Mouse (Mus musculus) cerebellum, postnatal 36 days (tissue): ENCODE results near the gene Higd1c.
"Not testable (repeated sequence)": the region's sequence is repeated elsewhere in the genome, so short reads cannot be mapped to it uniquely, and the experiment has no call there.

Source experiments
- DNase-seq, 2 experiments: peaks; one replicate each; pipeline ENCODE4 v3.0.0; 2021 to 2022; ENCODE audit warnings: mixed read lengths in 2 of 2

The Higd1c gene

GRCm38 (mm10) chr15:100364242-100364641 lies at the start of gene Higd1c:
Gene Higd1c, plus strand, starts transcription at chr15:100364542.
- no peak for DNase-seq

- DNase-seq = not testable (repeated sequence)
These were observed 46.2 kb upstream of the Higd1c start for GRCm38 (mm10) chr15:100318014-100318671.

DNA sequence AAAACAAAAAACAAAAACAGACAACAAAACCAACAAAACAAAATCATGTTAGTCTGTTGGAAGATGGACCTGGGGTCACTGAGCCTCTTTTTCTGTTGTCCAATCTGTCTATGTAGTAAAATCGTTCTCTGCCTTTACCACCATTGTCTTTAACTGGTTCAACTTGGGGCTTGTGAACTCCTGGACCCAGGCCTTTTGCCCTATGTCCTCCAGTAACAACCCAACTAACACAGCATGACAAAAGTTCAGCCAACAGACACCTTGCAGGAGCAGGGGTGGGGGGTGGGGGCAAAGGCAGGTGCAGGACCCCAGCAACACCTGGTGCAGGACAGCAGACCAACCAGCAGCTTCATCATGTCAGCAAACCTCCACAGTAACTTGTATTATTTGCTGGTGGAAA lies 44.5 kb upstream of the Higd1c start:
- no peak for DNase-seq

DNA sequence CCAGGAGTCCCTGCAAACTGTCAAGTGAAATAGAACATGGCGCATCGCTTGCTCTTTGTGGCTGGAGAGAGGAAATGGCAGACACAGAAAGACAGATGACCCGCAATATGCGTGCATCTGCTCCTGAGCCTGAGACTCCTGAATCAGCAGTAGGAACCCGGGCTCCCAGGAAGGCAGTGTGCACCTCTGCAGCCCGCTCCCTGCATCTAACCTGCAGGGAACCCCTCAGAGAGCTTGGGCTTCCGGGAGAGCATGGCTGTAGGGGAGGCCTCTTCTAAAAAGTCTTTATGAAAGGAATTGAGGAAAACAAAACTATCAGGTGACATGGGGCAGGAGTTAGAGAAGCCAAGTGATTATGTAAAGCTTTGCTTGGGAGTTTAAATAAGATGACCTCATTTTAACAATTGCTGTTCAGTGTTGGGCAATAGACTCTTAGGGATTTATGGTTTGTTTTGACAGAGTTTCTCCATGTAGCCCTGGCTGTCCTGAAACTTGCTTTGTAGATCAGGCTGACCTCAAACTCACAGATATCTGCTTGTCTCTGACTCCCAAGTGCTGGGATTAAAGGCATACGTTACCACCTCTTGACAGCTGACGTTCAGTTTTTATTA lies 43.9 kb upstream of the Higd1c start:
- DNase-seq = no peak

- DNase-seq = peak; percentile 68 to 75
These were observed 43.2 kb upstream of the Higd1c start for GRCm38 (mm10) chr15:100321134-100321533.

GRCm38 (mm10) chr15:100324021-100324591 lies 40.2 kb upstream of the Higd1c start:
- DNase-seq = no peak

GRCm38 (mm10) chr15:100325235-100325634 lies 39.1 kb upstream of the Higd1c start:
- DNase-seq = no peak

- not testable (repeated sequence) for DNase-seq
These were observed 36.3 kb upstream of the Higd1c start for GRCm38 (mm10) chr15:100328089-100328488.

GRCm38 (mm10) chr15:100329336-100329735 lies 35.0 kb upstream of the Higd1c start:
- DNase-seq = not testable (repeated sequence)

DNA sequence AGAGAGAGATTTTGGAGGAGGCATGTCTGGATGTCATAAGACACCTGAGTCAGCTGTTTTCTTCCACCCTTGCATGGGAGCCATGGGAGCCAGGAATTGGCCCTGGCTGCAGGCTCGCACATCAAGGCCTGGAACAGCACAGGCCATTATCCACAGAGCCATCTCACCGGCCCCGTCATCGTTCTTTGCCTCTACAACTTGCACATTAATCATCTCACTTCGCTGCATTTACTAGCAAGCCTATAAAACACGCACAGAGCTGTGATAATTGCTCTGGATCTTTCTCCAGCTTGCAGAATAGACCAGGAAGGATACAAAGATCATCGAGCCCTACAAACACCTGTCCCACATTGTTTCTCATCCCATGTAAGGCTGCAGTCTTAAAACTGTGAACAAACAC lies 33.6 kb upstream of the Higd1c start:
- DNase-seq = no peak

GRCm38 (mm10) chr15:100332077-100332961 lies 32.0 kb upstream of the Higd1c start:
- DNase-seq = not testable (repeated sequence)

DNA sequence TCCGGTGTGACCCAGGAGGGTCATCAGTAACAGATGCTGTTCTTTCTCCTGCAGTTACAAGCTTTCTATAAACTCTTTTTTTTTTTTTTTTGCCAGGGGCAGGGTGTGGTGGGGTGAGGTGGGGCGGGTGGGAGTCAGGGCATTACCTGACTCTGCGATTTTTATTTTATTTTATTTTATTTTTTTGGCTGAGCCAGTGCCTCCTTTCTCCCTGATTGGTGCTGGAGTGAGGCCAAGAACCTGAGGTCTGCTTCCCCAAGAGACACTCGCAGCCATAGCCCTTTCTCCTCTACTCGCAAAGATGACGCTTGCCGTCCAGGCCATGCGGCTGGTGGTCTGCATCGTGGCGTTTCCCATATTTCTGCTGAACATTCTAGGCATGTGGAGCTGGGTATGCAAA lies 29.7 kb upstream of the Higd1c start, which contains the start of gene Mettl7a3:
Mettl7a3 (plus strand) TSS at position 301 of the 400 bp plus-strand sequence.
- no peak for DNase-seq

- not testable (repeated sequence) for DNase-seq
These were observed 27.0 kb upstream of the Higd1c start for GRCm38 (mm10) chr15:100337328-100337727.

GRCm38 (mm10) chr15:100337847-100338246 lies 26.5 kb upstream of the Higd1c start:
- peak; percentile 70 to 71 for DNase-seq

GRCm38 (mm10) chr15:100341314-100341980 lies 22.9 kb upstream of the Higd1c start:
- not testable (repeated sequence) for DNase-seq

DNA sequence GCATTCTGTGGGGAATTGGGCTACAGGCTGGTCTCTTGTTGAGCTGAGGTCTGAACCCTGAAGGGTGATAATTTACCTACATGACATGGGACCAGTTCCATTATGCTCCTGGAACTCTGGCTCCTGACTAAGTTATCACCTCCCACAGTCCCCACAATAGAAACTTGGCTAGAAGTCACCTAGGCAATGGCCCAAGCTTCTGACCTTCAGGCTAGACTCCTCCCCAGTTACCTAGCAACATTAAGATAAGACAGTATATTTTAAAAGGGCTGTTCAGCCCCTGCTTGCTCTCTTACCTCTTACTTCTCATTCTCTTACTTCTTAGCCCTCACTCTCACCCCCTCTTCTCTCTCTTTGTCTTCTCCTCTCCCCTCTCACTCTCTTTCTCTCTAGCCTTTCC lies 18.9 kb upstream of the Higd1c start:
- no peak for DNase-seq

DNA sequence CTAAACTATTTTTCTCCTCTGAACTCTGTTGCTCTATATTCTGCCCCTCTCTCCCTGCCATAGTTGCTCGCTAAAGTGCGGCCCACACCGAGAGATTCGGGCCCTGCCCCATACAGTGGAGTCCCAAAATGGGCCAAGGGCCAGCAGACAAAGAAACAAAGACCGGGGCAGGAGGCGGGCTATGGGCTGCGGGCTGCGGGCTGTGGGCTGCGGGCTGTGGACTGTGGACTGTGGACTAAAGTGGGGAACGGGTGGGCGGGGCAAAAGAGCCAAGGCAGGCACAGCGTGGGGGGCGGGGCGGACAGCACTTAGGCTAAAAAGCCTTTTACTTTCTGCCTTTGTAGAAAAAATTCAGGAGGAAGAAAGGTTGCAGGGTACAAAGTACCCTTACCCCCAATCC lies 17.6 kb upstream of the Higd1c start:
- DNase-seq = no peak

GRCm38 (mm10) chr15:100349496-100349895 lies 14.8 kb upstream of the Higd1c start:
- no peak for DNase-seq

DNA sequence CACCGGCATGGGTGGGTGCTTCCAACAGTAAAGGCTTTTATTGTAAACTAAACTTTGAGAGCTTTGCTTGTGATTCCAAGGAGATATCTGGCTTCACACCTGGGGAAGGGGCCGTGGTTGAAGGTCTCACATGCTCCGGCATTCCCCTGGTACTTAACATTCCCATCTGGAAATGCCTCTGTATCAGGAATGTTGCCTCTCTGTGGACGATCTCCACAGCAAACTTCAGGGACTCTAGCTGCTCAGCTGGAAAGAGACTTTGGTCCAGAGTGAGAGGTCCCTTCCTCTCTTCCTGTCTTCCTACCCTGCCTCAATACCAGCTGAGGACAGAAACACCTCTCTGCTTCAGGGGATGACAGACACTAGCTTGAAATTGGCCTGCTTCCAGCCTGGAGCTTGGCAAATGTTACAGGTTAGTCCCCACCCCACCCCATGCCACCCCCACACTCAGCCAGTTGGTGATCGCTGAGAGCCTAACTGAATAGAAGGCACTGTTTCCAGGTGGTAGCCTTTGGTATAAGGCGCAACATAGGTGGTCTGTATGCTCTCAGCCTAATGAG lies 12.8 kb upstream of the Higd1c start:
- DNase-seq = no peak

GRCm38 (mm10) chr15:100352711-100353250 lies 11.6 kb upstream of the Higd1c start, which contains the start of the genes Methig1 and Mettl7a2:
Gene Methig1, plus strand, starts transcription at chr15:100353149.
Gene Mettl7a2, plus strand, starts transcription at chr15:100353200.
- no peak for DNase-seq

DNA sequence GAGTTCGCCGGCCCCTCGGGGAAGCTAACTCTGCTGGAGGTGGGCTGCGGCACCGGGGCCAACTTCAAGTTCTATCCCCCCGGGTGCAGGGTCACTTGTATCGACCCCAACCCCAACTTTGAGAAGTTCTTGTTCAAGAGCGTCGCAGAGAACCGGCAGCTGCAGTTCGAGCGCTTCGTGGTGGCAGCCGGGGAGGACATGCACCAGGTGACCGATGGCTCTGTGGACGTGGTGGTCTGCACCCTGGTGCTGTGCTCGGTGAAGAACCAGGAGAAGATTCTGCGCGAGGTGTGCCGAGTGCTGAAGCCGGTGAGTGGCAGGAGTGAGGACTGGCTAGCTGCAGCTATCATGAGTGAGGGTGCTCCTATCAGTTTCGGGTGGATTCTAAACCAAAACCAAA lies 10.9 kb upstream of the Higd1c start:
- DNase-seq = not testable (repeated sequence)

GRCm38 (mm10) chr15:100355876-100356275 lies 8.5 kb upstream of the Higd1c start:
- DNase-seq = no peak
